Mouse (Mus musculus) adrenal gland, adult 8-10 months (tissue): ENCODE results near the gene Scgb1c1. TPM values are rescaled to one million over a fixed set of nuclear protein-coding genes. Genes with fewer than 3 reads are reported as not detected.
A peak's percentile ranks its signal among the peaks of the same experiment; 100 is the strongest.
"Not testable (repeated sequence)": the region's sequence is repeated elsewhere in the genome, so short reads cannot be mapped to it uniquely, and the experiment has no call there.

ENCODE experiments used
- DNase-seq: peaks from one replicate; pipeline ENCODE4 v3.0.0; 2022
- total RNA-seq, 4 experiments: library from RNA; stranded (reverse); gene quantifications; 2 replicates each; pipeline ENCODE4 v1.2.4; 2022

Scgb1c1 gene
- total RNA-seq, 4 experiments from 2014 or later: not detected

DNA sequence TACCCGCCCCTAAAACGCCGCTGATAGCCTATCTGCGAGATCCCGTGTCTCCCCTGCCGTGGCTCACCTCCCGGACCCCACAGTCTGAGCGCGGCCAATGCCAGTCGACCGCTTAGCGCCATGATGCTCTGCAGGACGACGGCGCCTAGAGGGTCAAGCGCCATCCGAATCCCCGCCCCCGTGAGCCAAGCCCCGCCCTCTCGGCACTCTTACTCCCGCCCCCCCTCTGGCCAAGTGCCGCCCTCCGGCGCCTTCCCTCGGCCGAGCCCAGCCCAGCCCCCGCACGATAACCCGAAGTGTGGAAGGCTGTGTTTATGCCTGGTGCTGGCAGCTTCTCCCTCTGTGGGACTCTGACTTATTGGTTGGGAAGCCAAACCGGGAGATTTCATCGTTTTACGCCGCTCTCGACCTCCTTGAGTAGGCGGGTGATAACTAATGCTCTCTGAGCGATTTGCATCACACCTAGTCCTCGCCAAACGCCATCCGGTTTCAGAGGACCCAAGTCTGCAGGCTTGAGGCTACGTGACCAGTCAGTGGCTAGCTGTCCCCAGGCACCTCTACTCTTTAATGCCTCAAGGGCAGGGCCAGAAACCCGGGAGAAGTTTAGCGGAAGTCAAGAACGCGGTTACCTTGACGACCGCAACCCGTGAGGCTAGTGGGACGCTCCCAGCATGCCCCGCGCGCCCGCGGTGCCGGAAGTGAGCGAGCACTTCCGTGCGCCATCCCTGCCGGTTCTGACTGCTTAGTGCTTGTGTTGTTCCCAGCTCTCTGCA lies 36.5 kb downstream of the Scgb1c1 start, which contains the start of the genes Psmd13 and Sirt3:
Psmd13 (plus strand) TSS at position 273 of the 773 bp plus-strand sequence.
Sirt3 (minus strand) TSS at position 614 of the 773 bp plus-strand sequence.
- DNase-seq: peak; percentile 93

DNA sequence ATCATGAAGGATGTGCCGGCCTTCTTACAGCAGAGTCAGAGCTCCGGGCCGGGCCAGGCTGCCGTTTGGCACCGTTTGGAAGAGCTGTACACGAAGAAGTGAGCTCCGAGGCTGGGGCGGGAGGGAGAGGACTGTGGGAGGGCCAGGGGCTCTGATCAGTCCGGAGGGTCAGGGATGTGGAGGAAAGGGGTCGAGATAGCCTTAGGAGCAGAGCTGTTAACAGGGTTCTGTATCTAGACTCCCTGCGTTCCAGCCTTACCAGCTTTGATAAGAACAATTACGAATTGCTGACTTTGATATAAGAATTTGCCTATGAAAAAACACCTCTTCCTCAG lies 37.1 kb downstream of the Scgb1c1 start:
- no peak for DNase-seq

DNA sequence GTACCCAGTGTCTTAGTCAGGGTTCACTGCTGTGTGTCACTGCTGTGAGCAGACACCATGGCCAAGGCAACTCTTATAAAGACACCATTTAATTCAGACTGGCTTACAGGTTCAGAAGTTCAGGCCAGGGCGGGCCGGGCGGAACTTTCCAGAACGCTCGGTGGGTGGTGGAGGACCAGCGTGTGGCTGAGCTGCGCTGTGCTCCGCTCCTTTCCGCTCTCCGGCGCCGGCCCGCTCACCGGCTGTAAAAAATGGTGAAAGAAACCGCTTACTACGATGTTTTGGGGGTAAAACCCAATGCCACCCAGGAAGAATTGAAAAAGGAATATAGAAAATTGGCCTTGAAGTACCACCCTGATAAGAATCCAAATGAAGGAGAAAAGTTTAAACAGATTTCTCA lies 45.3 kb downstream of the Scgb1c1 start:
- not testable (repeated sequence) for DNase-seq

DNA sequence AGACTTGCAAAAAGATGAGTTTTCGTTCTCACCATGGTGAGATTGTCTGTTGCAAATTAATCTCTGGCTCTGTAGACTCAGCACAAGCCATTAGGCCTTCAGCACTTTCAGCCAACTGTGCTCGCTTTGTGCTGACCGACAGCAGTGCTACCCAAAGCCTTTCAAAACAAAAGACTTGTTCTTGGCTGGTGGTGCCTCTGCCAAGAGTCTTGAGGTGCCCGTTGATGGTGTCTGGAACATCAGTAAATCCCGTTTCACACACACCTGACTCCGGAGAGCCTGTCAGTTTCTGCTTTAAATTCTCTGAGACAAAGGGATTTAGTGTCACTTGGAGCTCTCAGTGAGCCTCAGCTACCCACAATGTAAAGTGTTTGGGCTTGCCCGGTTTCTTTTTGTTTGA lies 48.7 kb downstream of the Scgb1c1 start:
- DNase-seq: no peak

DNA sequence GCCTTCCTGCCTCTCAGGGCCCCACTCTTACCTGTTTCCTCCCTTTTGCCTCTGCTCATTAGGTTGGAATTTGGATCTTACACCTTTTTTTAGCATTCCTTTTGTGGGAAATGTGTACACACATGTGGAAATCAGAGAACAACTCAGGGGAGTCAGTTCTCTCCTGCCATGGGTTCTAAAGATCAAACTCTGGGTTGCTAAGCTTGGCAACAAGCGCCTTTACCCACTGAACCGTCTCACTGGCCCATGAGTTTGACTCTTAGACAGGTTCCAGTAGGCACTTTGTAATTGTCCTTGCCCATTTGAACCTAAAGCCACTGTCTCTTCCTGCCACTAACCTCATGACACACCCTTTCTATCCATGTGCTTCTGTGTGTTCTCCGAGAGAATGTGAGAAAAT lies 49.3 kb downstream of the Scgb1c1 start:
- no peak for DNase-seq

Other genes starting within 250 kb of the Scgb1c1 start
- under 1 TPM in 1 of 4 experiments, not detected in 3; 0.03 TPM for gene Olfr46, start 244.3 kb upstream of the Scgb1c1 start, total RNA-seq
- not detected for gene Olfr61, start 216.6 kb upstream of the Scgb1c1 start, total RNA-seq
- gene Olfr53, start 199.1 kb upstream of the Scgb1c1 start, total RNA-seq: not detected
- gene Olfr539, start 185.6 kb upstream of the Scgb1c1 start, total RNA-seq: under 1 TPM; 0.03 TPM
- gene Olfr45, start 163.6 kb upstream of the Scgb1c1 start, total RNA-seq: not detected
- not detected for gene Olfr541, start 148.3 kb upstream of the Scgb1c1 start, total RNA-seq
- 100 to 1,000 TPM in 3 of 4 experiments, 10 to 100 TPM in 1; 87.7 to 302 (median 204) TPM for gene Cyp2e1, start 81.8 kb upstream of the Scgb1c1 start, total RNA-seq
- gene Syce1, start 57.7 kb upstream of the Scgb1c1 start, total RNA-seq: not detected
- gene Zfp941, start 23.4 kb upstream of the Scgb1c1 start, total RNA-seq: 1 to 10 TPM; 3.8 to 8.6 (median 5.7) TPM
- gene Urah, start 10.5 kb upstream of the Scgb1c1 start, total RNA-seq: 1 to 10 TPM in 2 of 4 experiments, under 1 TPM in 1, not detected in 1; 0.73 to 1.8 (median 1.0) TPM
- gene Odf3, start 2.3 kb downstream of the Scgb1c1 start, total RNA-seq: 1 to 10 TPM in 2 of 4 experiments, under 1 TPM in 1, not detected in 1; 0.23 to 1.3 (median 1.2) TPM
- gene Gm45785, start 10.8 kb downstream of the Scgb1c1 start, total RNA-seq: 1 to 10 TPM in 2 of 4 experiments, not detected in 2; 1.0 to 1.2 TPM
- gene Ric8a, start 11.4 kb downstream of the Scgb1c1 start, total RNA-seq: 10 to 100 TPM; 59.8 to 87.7 (median 75.9) TPM
- 10 to 100 TPM; 37.7 to 53.3 (median 46.1) TPM for gene Bet1l, start 12.0 kb downstream of the Scgb1c1 start, total RNA-seq
- 100 to 1,000 TPM; 113 to 125 (median 116) TPM for gene Psmd13, start 36.4 kb downstream of the Scgb1c1 start, total RNA-seq
- gene Sirt3, start 36.8 kb downstream of the Scgb1c1 start, total RNA-seq: 10 to 100 TPM; 33.4 to 48.7 (median 41.0) TPM
- 100 to 1,000 TPM in 3 of 4 experiments, 10 to 100 TPM in 1; 73.2 to 522 (median 364) TPM for gene Cox8b, start 54.9 kb downstream of the Scgb1c1 start, total RNA-seq
- gene Nlrp6, start 75.4 kb downstream of the Scgb1c1 start, total RNA-seq: 1 to 10 TPM; 1.4 to 4.0 (median 2.9) TPM
- 10 to 100 TPM; 37.1 to 69.0 (median 52.9) TPM for gene Pgghg, start 95.8 kb downstream of the Scgb1c1 start, total RNA-seq
- gene Ifitm5, start 104.7 kb downstream of the Scgb1c1 start, total RNA-seq: 1 to 10 TPM; 1.1 to 2.7 (median 1.9) TPM
- gene Gm45717, start 110.4 kb downstream of the Scgb1c1 start, total RNA-seq: not detected
- 100 to 1,000 TPM; 431 to 671 (median 563) TPM for gene Ifitm2, start 110.4 kb downstream of the Scgb1c1 start, total RNA-seq
- 10 to 100 TPM; 10.6 to 14.0 (median 13.4) TPM for gene Ifitm1, start 121.7 kb downstream of the Scgb1c1 start, total RNA-seq
- 100 to 1,000 TPM; 105 to 128 (median 116) TPM for gene Ifitm3, start 165.2 kb downstream of the Scgb1c1 start, total RNA-seq
- gene Ifitm6, start 172.4 kb downstream of the Scgb1c1 start, total RNA-seq: 1 to 10 TPM in 2 of 4 experiments, under 1 TPM in 1, not detected in 1; 0.81 to 1.5 (median 1.2) TPM
- not detected for gene Gm17387, start 183.6 kb downstream of the Scgb1c1 start, total RNA-seq
- gene B4galnt4, start 215.6 kb downstream of the Scgb1c1 start, total RNA-seq: 1 to 10 TPM; 2.0 to 6.1 (median 2.7) TPM
- gene Pkp3, start 232.7 kb downstream of the Scgb1c1 start, total RNA-seq: 1 to 10 TPM; 1.6 to 3.1 (median 2.1) TPM